In genomic region chr11:103344494-103345332, GRCm38 (mm10) we compare ENCODE assay signal across 9 mouse cellular contexts. TPM values are rescaled to one million over a fixed set of nuclear protein-coding genes. Genes with fewer than 3 reads are reported as not detected.
DNase-seq lines count a peak whose midpoint lies in the region; ATAC-seq and TF ChIP-seq lines count a peak whose summit lies in the region.
"Had no signal": no experiment of that assay in that cellular context is flagged by ENCODE, and none has a peak within 500 bp of the region (broad histone marks: within the 10 kb centered on the region; RNA-seq: fewer than 3 reads in every experiment).

No protein-coding gene starts in this region.

- no peaks in the 10 kb centered on the region for H3K27me3 ChIP-seq in hindbrain, postnatal 0 days (ENCODE audit: insufficient read depth, low read length)
- H3K27me3 ChIP-seq in hindbrain, embryonic 14.5 days (ENCODE audit: control insufficient read depth, insufficient read depth, low read length), result no peaks in the 10 kb centered on the region
- H3K27me3 ChIP-seq in liver, embryonic 16.5 days (ENCODE audit: control insufficient read depth, insufficient read depth, low read depth, low read length), result no peaks in the 10 kb centered on the region
- no peaks in the 10 kb centered on the region for H3K27me3 ChIP-seq in stomach, postnatal 0 days (ENCODE audit: control insufficient read depth, insufficient read depth, low read length)
- H3K27me3 ChIP-seq in forebrain, embryonic 10.5 days (ENCODE audit: poor library complexity, severe bottlenecking), result peaks cover 13% of the 10 kb centered on the region
- H3K27me3 ChIP-seq in midbrain, embryonic 10.5 days (ENCODE audit: low read depth, poor library complexity, severe bottlenecking), result peaks cover 11% of the 10 kb centered on the region
- H3K27me3 ChIP-seq: embryonic facial prominence, embryonic 12.5 days had no signal

- H3K4me2 ChIP-seq in hindbrain, postnatal 0 days (ENCODE audit: low read depth, low read length), result no peak overlapping the region
- no peak overlapping the region for H3K4me2 ChIP-seq in hindbrain, embryonic 14.5 days (replicated peaks)
- H3K4me2 ChIP-seq in liver, embryonic 16.5 days (ENCODE audit: low read depth, low read length), result peak overlapping the region; percentile 23; the same call in 1 of the 2 replicates
- H3K4me2 ChIP-seq in stomach, postnatal 0 days (replicated peaks; ENCODE audit: low read depth), result no peak overlapping the region
- H3K4me2 ChIP-seq: embryonic facial prominence, embryonic 12.5 days had no signal

- no peak for DNase-seq in hindbrain, postnatal 0 days (ENCODE audit: low spot score)
- DNase-seq in hindbrain, embryonic 14.5 days (ENCODE audit: low spot score), result no peak
- peak; percentile 34 for DNase-seq in R1 (ENCODE audit: low read depth, low spot score)
- DNase-seq in stomach, postnatal 0 days (ENCODE audit: low spot score), result no peak
- no peak for DNase-seq in forebrain, embryonic 10.5 days (ENCODE audit: extremely low spot score, low spot score)
- no peak for DNase-seq in frontal cortex, postnatal 10 days (ENCODE audit: low spot score in 2 of 2)
- DNase-seq in midbrain, embryonic 10.5 days (ENCODE audit: low spot score), result no peak

- TF ChIP-seq CTCF in hindbrain, postnatal 0 days (IDR thresholded peaks at IDR 0.05; ENCODE audit: low read depth), result no peak
- no peak for TF ChIP-seq CTCF in stomach, postnatal 0 days (IDR thresholded peaks at IDR 0.05; ENCODE audit: low read depth)

- 0 out of 2 replicates have a peak, but pooled peaks have one; percentile 13 for ATAC-seq in hindbrain, postnatal 0 days
- ATAC-seq in hindbrain, embryonic 14.5 days (ENCODE audit: low FRiP score), result no peak
- ATAC-seq in liver, embryonic 16.5 days (ENCODE audit: low read depth), result no peak
- ATAC-seq in stomach, postnatal 0 days (ENCODE audit: low FRiP score, low TSS enrichment), result no peak

- H3K9me3 ChIP-seq in hindbrain, postnatal 0 days (ENCODE audit: low read length), result no peaks in the 10 kb centered on the region
- no peaks in the 10 kb centered on the region for H3K9me3 ChIP-seq in hindbrain, embryonic 14.5 days (ENCODE audit: control insufficient read depth, low read length)
- H3K9me3 ChIP-seq in liver, embryonic 16.5 days (replicated peaks; ENCODE audit: control insufficient read depth, low read length), result 0 out of 2 replicates have a peak, but pooled peaks cover under 1% of the 10 kb centered on the region
- H3K9me3 ChIP-seq in stomach, postnatal 0 days (ENCODE audit: control insufficient read depth, low read length), result no peaks in the 10 kb centered on the region
- peaks cover 5% of the 10 kb centered on the region; the same call in 1 of the 2 replicates for H3K9me3 ChIP-seq in forebrain, embryonic 10.5 days
- H3K9me3 ChIP-seq in midbrain, embryonic 10.5 days (replicated peaks), result no peaks in the 10 kb centered on the region
- H3K9me3 ChIP-seq: embryonic facial prominence, embryonic 12.5 days had no signal

- H3K27ac ChIP-seq in hindbrain, postnatal 0 days, result no peak overlapping the region
- no peak overlapping the region for H3K27ac ChIP-seq in hindbrain, embryonic 14.5 days
- H3K27ac ChIP-seq in liver, embryonic 16.5 days (ENCODE audit: low read length), result peak overlapping the region; percentile 34; the same call in 1 of the 2 replicates
- peak overlapping the region; percentile 92 for H3K27ac ChIP-seq in stomach, postnatal 0 days (replicated peaks)
- no peak overlapping the region for H3K27ac ChIP-seq in forebrain, embryonic 10.5 days
- H3K27ac ChIP-seq in midbrain, embryonic 10.5 days (replicated peaks), result no peak overlapping the region
- H3K27ac ChIP-seq: embryonic facial prominence, embryonic 12.5 days had no signal

- WGBS in hindbrain, postnatal 0 days, result 77% methylated on average over 19 of the region's 19 CpGs
- WGBS in hindbrain, embryonic 14.5 days, result 80% methylated on average over 19 of the region's 19 CpGs
- 25% methylated on average over 19 of the region's 19 CpGs for WGBS in liver, embryonic 16.5 days (ENCODE audit: insufficient replicate concordance)
- 73% methylated on average over 19 of the region's 19 CpGs for WGBS in stomach, postnatal 0 days
- 81% methylated on average over 19 of the region's 19 CpGs for WGBS in forebrain, embryonic 10.5 days
- WGBS in midbrain, embryonic 10.5 days, result 83% methylated on average over 19 of the region's 19 CpGs

- H3K4me1 ChIP-seq in hindbrain, postnatal 0 days (ENCODE audit: insufficient read depth, low read length), result no peaks in the 10 kb centered on the region
- H3K4me1 ChIP-seq in hindbrain, embryonic 14.5 days (replicated peaks; ENCODE audit: control insufficient read depth, insufficient read depth, low read length), result no peaks in the 10 kb centered on the region; the same call in 1 of the 2 replicates
- H3K4me1 ChIP-seq in liver, embryonic 16.5 days (ENCODE audit: control insufficient read depth, low read depth, low read length), result peaks cover 16% of the 10 kb centered on the region
- peaks cover 5% of the 10 kb centered on the region; the same call in 1 of the 2 replicates for H3K4me1 ChIP-seq in stomach, postnatal 0 days (replicated peaks; ENCODE audit: control insufficient read depth, insufficient read depth)
- H3K4me1 ChIP-seq in forebrain, embryonic 10.5 days, result peaks cover 10% of the 10 kb centered on the region
- peaks cover 16% of the 10 kb centered on the region for H3K4me1 ChIP-seq in midbrain, embryonic 10.5 days

- no peak overlapping the region for H3K4me3 ChIP-seq in hindbrain, postnatal 0 days (ENCODE audit: low read length)
- no peak overlapping the region for H3K4me3 ChIP-seq in hindbrain, embryonic 14.5 days (replicated peaks; ENCODE audit: low read length)
- H3K4me3 ChIP-seq in liver, embryonic 16.5 days (ENCODE audit: low read depth, low read length), result peak overlapping the region; percentile 31
- no peak overlapping the region for H3K4me3 ChIP-seq in stomach, postnatal 0 days (ENCODE audit: low read depth, low read length)
- no peak overlapping the region for H3K4me3 ChIP-seq in forebrain, embryonic 10.5 days
- no peak overlapping the region for H3K4me3 ChIP-seq in midbrain, embryonic 10.5 days
- H3K4me3 ChIP-seq: embryonic facial prominence, embryonic 12.5 days had no signal

- no peak overlapping the region for H3K9ac ChIP-seq in hindbrain, postnatal 0 days (replicated peaks; ENCODE audit: low read length)
- H3K9ac ChIP-seq in hindbrain, embryonic 14.5 days, result no peak overlapping the region
- H3K9ac ChIP-seq in liver, embryonic 16.5 days (ENCODE audit: low read depth, low read length), result no peak overlapping the region
- no peak overlapping the region for H3K9ac ChIP-seq in stomach, postnatal 0 days (ENCODE audit: low read length)
- H3K9ac ChIP-seq: embryonic facial prominence, embryonic 12.5 days had no signal

- TF ChIP-seq EP300 in stomach, postnatal 0 days (optimal IDR thresholded peaks at IDR 0.05), result no peak

- H3K36me3 ChIP-seq in hindbrain, postnatal 0 days (ENCODE audit: insufficient read depth, low read length), result no peaks in the 10 kb centered on the region
- H3K36me3 ChIP-seq in hindbrain, embryonic 14.5 days (replicated peaks; ENCODE audit: control insufficient read depth, insufficient read depth), result no peaks in the 10 kb centered on the region
- H3K36me3 ChIP-seq in liver, embryonic 16.5 days (ENCODE audit: control insufficient read depth, insufficient read depth), result no peaks in the 10 kb centered on the region
- H3K36me3 ChIP-seq in stomach, postnatal 0 days (ENCODE audit: control insufficient read depth, insufficient read depth, low read length), result no peaks in the 10 kb centered on the region
- no peaks in the 10 kb centered on the region for H3K36me3 ChIP-seq in forebrain, embryonic 10.5 days (replicated peaks)
- H3K36me3 ChIP-seq in midbrain, embryonic 10.5 days, result no peaks in the 10 kb centered on the region
- H3K36me3 ChIP-seq: embryonic facial prominence, embryonic 12.5 days had no signal

RNA-seq across cellular contexts. Expression of gene Arhgap27, which starts 18.8 kb away (rescaled TPM):
- total RNA-seq in hindbrain, postnatal 0 days (2014; rRNA removed), result 7.7 and 12.2 TPM in 2 replicates
- polyA plus RNA-seq in hindbrain, postnatal 0 days (2015; fragmentation: Nextera tagmentation; extraction: Ambion mirVana), result 5.5 and 5.9 TPM in 2 replicates
- 3.9 and 5.4 TPM in 2 replicates for polyA plus RNA-seq in hindbrain, embryonic 14.5 days (2014; fragmentation: Nextera tagmentation; extraction: Ambion mirVana)
- 2.2 and 3.8 TPM in 2 replicates for polyA plus RNA-seq in liver, embryonic 16.5 days (2015; fragmentation: Nextera tagmentation; extraction: Ambion mirVana)
- 18.2 and 22.1 TPM in 2 replicates for polyA plus RNA-seq in stomach, postnatal 0 days (2015; fragmentation: Nextera tagmentation; extraction: Ambion mirVana)
- 3.7 and 3.8 TPM in 2 replicates for polyA plus RNA-seq in forebrain, embryonic 10.5 days (2016; fragmentation: Nextera tagmentation; extraction: Ambion mirVana)
- polyA plus RNA-seq in midbrain, embryonic 10.5 days (2016; fragmentation: Nextera tagmentation; extraction: Ambion mirVana), result 3.8 and 4.1 TPM in 2 replicates

Comparison
In these comparisons a context has a peak if more than half of its experiments do, and no peak if none do; other contexts are left out.
1. H3K27ac ChIP-seq: peak in liver, embryonic 16.5 days (single experiment) and stomach, postnatal 0 days (single experiment); none in hindbrain, postnatal 0 days (single experiment), hindbrain, embryonic 14.5 days (single experiment), forebrain, embryonic 10.5 days (single experiment) and midbrain, embryonic 10.5 days (single experiment).